Mouse (Mus musculus): ENCODE data around the gene Pon2. TPM values are rescaled to one million over a fixed set of nuclear protein-coding genes. Genes with fewer than 3 reads are reported as not detected.
"Not testable (repeated sequence)": the region's sequence is repeated elsewhere in the genome, so short reads cannot be mapped to it uniquely, and the experiment has no call there.

Gene Pon2
- total RNA-seq, 2 experiments from 2014 or later, result 17.6 to 18.7 TPM

GRCm38 (mm10) chr6:5245926-5246325 lies 52.3 kb downstream of the Pon2 start:
- intact Hi-C loops (cut with DNase I), result no loop called here
- DNase-seq (ENCODE audit: extremely low spot score in 1 of 2, low spot score in 2 of 2), result no peak

- intact Hi-C loops (cut with DNase I), result no loop called here
These were observed 59.5 kb downstream of the Pon2 start for GRCm38 (mm10) chr6:5238799-5239198.

GRCm38 (mm10) chr6:5237510-5237909 lies 60.7 kb downstream of the Pon2 start:
- intact Hi-C loops (cut with DNase I), result no loop called here
- no peak for DNase-seq (ENCODE audit: extremely low spot score in 1 of 2, low spot score in 2 of 2)

More at GRCm38 (mm10) chr6:5238799-5239198, 59.5 kb downstream of the Pon2 start:
- no peak for DNase-seq (ENCODE audit: extremely low spot score in 1 of 2, low spot score in 2 of 2)

- intact Hi-C loops (cut with DNase I), result no loop called here
- DNase-seq (ENCODE audit: extremely low spot score in 1 of 2, low spot score in 2 of 2), result no peak
These were observed 61.3 kb downstream of the Pon2 start for GRCm38 (mm10) chr6:5236843-5237371.

- no peak for DNase-seq (ENCODE audit: extremely low spot score in 1 of 2, low spot score in 2 of 2)
- intact Hi-C loops (cut with DNase I), result no loop called here
These were observed 63.7 kb downstream of the Pon2 start for GRCm38 (mm10) chr6:5234563-5234962.

GRCm38 (mm10) chr6:5233812-5234211 lies 64.4 kb downstream of the Pon2 start:
- intact Hi-C loops (cut with DNase I), result no loop called here
- no peak for DNase-seq (ENCODE audit: extremely low spot score in 1 of 2, low spot score in 2 of 2)

- DNase-seq (ENCODE audit: extremely low spot score in 1 of 2, low spot score in 2 of 2), result no peak
- intact Hi-C loops (cut with DNase I), result no loop called here
These were observed 66.2 kb downstream of the Pon2 start for GRCm38 (mm10) chr6:5232022-5232421.

- intact Hi-C loops (cut with DNase I), result no loop called here
- no peak for DNase-seq (ENCODE audit: extremely low spot score in 1 of 2, low spot score in 2 of 2)
These were observed 68.0 kb downstream of the Pon2 start for GRCm38 (mm10) chr6:5230261-5230660.

GRCm38 (mm10) chr6:5223551-5223950 lies 74.7 kb downstream of the Pon2 start:
- DNase-seq (ENCODE audit: extremely low spot score in 1 of 2, low spot score in 2 of 2); intact Hi-C loops (cut with DNase I): not testable (repeated sequence)

GRCm38 (mm10) chr6:5222080-5222479 lies 76.2 kb downstream of the Pon2 start:
- intact Hi-C loops (cut with DNase I), result no loop called here
- no peak for DNase-seq (ENCODE audit: extremely low spot score in 1 of 2, low spot score in 2 of 2)

- no peak for DNase-seq (ENCODE audit: extremely low spot score in 1 of 2, low spot score in 2 of 2)
- intact Hi-C loops (cut with DNase I), result no loop called here
These were observed 80.1 kb downstream of the Pon2 start for GRCm38 (mm10) chr6:5218190-5218589.

Other genes with a start within 250 kb of the Pon2 start
- not detected for gene Pon1, start 104.5 kb downstream of the Pon2 start, total RNA-seq (2021)
- gene Pon3, start 42.2 kb downstream of the Pon2 start, total RNA-seq (2021), result 1 to 10 TPM; 2.2 to 2.4 TPM
- gene Asb4, start 84.9 kb upstream of the Pon2 start, total RNA-seq (2021), result 1 to 10 TPM; 1.1 to 1.2 TPM
- gene Pdk4, start 197.9 kb upstream of the Pon2 start, total RNA-seq (2021), result 10 to 100 TPM in 1 of 2 experiments, 1 to 10 TPM in 1; 4.3 to 10.8 TPM

Data from left cerebral cortex, postnatal 10 days (tissue).